Mouse (Mus musculus) megakaryocyte, adult 5-6 weeks (primary cell): ENCODE results near the gene Ubac2. TPM values are rescaled to one million over a fixed set of nuclear protein-coding genes. Genes with fewer than 3 reads are reported as not detected.
A peak's percentile ranks its signal among the peaks of the same experiment; 100 is the strongest.
"Not testable (repeated sequence)": the region's sequence is repeated elsewhere in the genome, so short reads cannot be mapped to it uniquely, and the experiment has no call there.

Experiments
- ATAC-seq: 2 replicates; pipeline ENCODE4 v1.8.0; 2016; ENCODE audit warnings: mild to moderate bottlenecking, inconsistent platforms; ENCODE audit not compliant: poor library complexity, severe bottlenecking
- total RNA-seq, 2 experiments: library from RNA; stranded (forward) in 1 of 2; stranded (reverse) in 1 of 2; fragments of 153-499, 151-499 nt in 1 of 2; fragments of 221-1000, 200-1000 nt in 1 of 2; gene quantifications; 2 replicates each; pipeline versions ENCODE4 v1.2.3 to v1.2.4; 2015 to 2017

Gene Ubac2
- total RNA-seq (2015): 34.2 and 35.6 TPM in 2 replicates
- total RNA-seq (2017): 19.3 and 27.3 TPM in 2 replicates

DNA sequence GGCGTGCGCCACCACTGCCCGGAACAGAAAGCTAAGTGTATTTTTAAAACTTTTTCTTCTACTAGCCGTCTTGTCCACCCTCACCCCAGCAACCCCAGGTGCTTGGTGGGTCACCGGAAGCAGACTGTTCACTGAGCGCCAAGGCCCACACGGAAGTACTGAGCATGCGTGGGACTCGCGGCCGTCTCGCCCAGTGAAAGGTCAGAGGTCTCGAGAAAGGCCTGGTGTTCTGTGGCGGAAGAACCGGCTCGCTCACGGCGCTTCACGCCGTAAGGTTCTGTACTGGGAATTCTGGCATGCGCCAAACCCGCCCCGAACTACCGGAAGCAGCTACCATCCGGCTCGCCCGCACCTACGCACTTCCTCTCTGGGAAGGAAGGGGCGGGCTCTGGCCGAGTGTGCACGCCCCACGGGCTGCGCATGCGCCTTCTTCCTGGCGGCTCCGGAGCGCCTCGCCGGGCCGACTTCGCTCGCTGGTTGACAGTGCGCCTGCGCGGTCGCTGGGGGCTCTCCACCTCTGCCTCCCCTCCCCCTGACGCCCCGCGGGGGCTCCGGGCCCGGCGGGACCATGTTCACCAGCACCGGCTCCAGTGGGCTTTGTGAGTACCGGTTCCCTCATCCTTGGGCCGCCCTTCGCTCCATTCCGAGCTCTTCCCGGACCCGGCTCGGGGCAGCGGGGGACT, at the start of gene Ubac2:
Gene Ubac2 (plus strand): TSS at position 445 of the 683 bp plus-strand sequence.
- ATAC-seq: peak; percentile 92

DNA sequence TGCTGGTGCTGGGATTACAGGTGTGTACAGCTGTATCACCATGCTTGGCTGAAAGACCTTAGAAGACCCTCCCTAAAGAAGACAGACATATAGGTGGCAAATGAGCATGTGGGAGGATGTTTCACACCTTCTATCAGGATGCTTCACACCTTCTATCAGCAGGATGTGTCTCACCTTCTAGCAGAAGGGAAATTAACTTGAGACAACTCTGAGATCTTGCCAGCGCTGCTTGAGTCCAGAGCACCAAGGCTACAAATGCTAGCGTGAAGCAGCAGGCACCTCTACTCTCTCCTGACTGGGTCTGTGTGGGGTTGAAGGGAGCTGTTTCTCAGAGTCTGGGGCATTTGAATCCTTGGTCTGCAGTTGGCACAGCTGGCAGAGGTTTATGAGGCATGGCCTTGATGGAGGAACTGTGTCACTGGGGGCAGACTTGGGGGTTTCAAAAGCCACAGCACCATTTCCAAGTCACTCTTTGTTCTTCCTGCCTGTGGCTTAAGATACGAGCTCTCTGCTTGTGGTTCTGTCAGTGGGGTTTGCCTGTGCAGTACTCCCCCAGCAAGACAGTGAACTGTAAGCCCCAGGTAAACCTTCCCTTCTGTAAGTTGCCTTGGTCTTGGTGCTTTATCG, 48.5 kb upstream of the Ubac2 start:
- peak; percentile 67 for ATAC-seq

DNA sequence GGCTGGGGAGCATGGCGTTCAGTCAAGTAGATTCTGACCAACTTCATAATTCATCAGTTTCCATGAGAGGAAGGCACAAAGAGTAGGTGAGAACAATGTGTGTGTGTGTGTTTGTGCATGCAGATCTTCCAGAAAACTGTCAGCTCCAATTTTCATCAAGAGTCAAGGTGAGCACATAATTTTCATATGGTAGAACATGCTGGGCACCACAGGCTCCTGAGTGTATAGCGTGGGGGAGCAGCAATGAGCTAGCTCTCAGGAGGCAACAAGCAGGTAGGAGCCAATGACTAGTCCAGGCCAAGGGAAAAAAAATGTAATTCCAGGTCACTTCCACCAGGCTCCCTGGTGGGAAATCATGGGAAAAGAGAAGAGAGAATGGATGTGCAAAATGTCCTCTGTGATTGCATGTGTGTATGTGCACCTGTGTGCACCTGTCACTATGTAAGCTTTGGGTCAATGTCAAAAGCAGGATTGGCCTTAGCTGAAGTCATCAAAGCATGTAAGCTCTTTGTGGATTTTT, 45.4 kb upstream of the Ubac2 start:
- ATAC-seq: no peak

DNA sequence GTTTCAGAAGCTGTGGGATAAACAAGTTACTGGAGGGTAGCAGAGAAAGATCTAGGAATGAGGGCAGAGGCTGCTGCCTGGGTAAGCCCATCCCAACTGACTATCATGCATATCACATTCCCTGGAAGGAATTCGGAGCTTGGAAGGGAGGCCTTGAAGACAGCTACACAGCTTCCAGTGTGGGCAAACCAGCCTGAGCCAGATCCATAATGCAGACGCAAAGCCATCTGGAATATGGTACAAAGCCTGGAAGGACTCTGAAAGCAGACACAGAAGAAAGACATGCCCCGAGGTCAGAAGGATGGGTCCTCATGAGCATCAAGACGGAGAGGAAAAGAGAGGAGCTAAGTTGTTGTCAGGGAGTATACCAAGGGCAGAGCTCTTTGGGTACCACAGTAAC, 40.3 kb upstream of the Ubac2 start:
- ATAC-seq: no peak

DNA sequence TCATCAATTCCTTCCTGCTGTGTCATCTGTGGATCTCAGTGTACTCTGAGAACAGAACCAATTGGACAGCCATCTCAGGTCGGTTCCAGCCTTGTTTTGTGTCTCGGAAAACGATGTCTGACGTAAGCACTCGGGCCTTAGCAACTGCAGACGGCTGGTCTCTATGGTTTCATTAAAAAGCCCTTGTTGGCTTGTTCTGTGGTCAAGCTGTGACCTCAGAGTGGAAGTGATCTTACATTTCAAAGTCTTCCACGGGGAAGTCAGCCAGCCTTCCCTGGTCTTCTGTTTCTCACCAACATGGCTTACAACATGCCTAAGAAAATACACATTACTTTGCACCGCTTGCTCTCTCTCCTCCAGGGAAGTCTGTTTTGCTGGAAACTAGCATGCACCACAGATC, 38.2 kb upstream of the Ubac2 start:
- ATAC-seq: peak; percentile 45

DNA sequence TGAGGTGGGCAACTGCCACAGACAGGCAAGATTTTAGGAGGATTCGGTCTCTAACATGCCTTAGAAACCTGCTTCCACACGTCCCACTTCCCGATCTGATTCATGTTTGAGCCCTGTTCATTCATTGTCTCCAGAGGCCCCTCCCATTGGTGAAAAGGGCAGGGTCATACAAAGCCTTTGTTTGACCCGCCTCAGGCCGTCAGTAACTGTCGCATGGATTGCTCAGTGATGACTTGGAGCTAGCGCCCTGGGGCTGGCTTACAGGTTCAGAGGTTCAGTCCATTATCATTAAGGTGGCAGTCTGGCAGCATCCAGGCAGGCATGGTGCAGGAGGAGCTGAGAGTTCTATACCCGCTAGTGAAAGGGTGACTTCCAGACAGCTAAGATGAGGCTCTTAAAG, 33.9 kb upstream of the Ubac2 start:
- ATAC-seq: no peak

DNA sequence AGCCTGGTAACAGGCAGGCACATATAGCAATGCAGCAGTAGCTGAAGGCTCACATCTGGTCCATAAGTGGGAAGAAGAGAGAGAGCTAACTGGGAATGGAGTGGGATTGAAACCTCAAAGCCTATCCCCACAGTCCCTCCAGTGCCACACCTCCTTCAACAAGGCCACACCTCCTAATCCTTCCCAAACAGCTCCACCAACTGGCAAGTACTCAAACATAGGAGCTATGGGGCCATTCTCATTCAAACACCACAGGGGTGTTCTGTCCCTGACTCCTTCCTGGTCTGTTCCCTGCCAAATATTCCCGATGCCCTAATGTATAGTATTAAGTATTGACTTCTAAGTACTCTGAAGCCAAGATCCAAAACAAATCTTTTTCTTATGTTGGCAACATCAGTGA, 27.2 kb upstream of the Ubac2 start:
- ATAC-seq: no peak

DNA sequence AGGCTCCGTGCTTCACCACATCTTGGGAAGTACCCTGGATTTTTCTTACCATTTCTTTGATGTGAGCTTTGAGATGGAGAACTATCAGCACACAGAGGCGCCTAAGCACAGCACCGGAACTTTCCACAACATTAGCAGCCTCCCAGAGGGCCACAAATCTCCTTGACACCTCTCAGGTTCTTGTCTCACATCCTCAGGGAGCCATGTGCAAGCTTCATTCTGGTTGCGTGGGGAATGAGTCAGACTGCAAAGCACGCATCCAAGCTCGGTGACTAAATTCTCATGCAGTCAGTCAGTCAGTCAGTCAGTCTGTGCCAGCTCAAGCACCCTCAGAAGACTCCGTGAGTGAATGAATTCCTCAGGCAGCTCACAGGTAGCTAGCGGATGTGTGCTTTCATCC, 25.9 kb upstream of the Ubac2 start:
- ATAC-seq: no peak

DNA sequence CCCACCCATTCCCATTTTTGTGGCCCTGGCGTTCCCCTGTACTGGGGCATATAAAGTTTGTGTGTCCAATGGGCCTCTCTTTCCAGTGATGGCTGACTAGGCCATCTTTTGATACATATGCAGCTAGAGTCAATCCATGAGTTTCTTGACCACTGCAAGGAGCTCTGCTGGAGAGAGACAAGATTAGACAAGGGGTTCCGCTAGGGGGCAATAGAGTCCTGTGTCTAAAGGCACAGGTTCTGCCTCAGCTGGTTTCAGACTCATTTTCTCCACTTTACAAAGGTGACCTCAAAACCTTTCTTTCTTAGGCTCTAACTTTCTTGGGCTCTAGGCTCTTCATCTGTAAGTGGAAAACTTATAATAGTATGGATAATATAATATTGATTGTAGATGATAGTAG, 13.3 kb upstream of the Ubac2 start:
- peak; percentile 94 for ATAC-seq

GRCm38 (mm10) chr14:121866574-121866973, 11.8 kb upstream of the Ubac2 start:
- no peak for ATAC-seq

DNA sequence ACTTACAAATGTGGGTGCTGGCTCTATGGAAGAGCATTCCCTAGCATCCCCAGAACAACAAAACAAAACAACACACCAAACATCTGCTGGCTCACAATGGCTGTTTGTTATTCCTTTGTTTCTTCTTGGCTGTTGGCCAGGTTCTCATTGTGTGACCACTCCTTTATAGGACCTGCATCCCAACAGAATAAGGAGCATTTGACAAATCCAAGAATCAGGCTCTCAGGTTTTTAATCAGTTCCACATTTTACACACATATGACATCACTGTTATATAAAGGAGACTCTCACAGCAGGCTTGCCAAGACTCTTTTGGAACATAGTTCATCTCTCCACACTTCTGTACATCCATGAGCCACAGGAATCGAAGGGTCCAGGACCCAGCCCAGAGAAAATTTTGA, 9.3 kb upstream of the Ubac2 start:
- ATAC-seq: no peak

DNA sequence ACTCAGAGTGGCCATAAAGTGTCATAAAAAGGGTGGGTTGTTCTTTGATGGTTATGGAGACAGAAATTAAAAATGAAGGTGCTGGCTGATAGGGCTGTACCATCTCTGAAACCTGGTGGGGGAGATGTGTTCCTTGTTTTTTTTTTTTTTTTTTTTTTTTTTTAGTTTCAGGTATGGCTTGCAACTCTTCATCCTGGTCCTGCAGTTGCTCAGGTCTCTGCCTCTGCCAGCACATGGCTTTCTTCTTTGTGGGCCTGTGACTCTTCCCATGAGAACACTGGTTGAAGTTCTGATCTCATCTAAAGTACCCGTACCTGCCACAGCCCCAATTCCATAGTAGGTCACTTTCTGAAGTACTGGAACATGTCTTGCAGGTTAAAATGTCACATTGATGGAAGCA, 5.7 kb upstream of the Ubac2 start:
- peak; percentile 26; the same call in 1 of the 2 replicates for ATAC-seq

GRCm38 (mm10) chr14:121873172-121873571, 5.2 kb upstream of the Ubac2 start:
- peak; percentile 73 for ATAC-seq

DNA sequence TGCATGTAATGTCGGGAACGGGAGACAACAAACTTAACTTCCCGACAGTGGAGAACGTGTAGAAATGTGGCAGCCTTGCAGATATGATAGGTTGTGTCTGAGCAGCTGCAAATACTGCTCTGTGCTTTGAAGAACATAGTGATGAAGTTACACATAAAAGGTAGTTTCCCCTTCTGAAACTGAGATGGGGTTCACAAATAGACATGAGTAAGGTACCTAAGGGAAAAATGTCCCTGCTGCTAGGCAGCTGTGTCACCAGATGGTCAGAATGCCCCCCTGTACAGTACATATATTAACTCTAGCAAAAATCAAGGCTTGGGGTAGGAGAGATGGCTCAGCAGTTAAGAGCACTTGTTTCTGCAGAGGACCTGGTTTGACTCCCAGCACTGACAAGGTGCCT, 4.8 kb upstream of the Ubac2 start:
- no peak; the same call in 1 of the 2 replicates for ATAC-seq

DNA sequence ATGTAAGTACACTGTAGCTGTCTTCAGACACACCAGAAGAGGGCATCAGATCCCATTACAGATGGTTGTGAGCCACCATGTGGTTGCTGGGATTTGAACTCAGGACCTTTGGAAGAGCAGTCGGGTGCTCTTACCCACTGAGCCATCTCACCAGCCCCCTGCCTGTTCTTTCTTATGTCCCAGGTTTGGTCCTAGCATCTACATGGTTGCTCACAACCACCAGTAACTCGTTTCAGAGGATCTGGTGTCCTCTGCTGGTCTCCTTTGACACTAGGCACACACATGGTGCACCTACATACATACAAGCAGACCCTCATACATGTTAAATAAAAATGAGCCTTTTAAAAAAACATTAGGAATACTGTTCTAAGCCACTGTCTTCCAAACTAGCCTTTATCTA, 2.2 kb upstream of the Ubac2 start:
- not testable (repeated sequence) for ATAC-seq

- no peak for ATAC-seq
These were observed 1.6 kb upstream of the Ubac2 start for GRCm38 (mm10) chr14:121876860-121877259.

- ATAC-seq: no peak
These were observed 780 bp upstream of the Ubac2 start for GRCm38 (mm10) chr14:121877640-121878039.

GRCm38 (mm10) chr14:121878859-121879206, 413 bp downstream of the Ubac2 start:
- peak; percentile 14 for ATAC-seq

DNA sequence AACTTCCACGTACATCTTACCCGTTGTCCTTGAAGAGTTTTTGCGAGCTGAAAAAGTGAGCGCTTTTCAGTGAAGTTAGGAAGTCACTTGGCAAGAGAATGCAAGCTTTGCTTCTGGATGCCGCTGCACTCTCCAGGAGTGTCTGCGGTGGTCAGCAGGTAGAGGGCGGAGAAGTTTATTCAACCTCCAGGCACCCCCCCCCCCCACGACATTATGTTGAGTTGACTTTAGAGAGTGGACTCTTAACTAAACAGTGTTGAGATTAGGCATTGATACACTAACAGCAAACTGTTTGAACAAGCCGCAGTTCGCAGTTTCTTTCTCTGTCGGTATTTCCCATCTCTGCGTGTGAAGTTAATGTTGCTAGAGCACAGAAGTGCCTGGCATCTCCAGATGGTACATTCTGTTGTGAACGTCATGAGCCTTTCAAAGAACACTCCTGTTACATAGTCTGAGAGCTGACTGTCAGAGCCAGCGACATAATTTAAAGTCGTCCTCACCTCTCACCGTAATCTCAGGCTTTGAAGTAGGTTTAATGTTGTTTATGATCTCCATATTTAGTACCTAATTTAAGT, 933 bp downstream of the Ubac2 start:
- no peak for ATAC-seq

DNA sequence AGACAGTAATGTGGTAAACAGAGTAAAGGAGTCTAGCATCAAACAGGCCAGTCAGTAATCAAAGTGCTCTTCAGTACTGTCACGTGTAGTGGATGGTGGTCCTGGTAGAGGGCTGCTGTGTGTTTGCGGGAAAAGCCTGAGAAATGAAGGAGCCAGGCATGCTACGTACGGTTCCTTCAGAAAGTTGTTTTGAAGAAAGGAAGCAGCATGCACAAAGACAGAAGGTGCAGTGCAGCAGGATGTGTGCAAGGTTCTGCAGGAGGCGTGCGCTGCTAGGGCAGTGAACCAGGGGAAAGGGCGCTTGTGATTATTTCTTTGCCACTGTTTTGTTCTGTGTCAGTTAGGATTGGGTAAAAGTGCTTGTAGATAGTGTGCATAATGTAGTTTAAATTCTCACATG, 2.8 kb downstream of the Ubac2 start:
- ATAC-seq: no peak

- ATAC-seq: peak; percentile 48; the same call in 1 of the 2 replicates
These were observed 5.9 kb downstream of the Ubac2 start for GRCm38 (mm10) chr14:121884150-121884797.

- ATAC-seq: no peak
These were observed 15.3 kb downstream of the Ubac2 start for GRCm38 (mm10) chr14:121893747-121894146.
